Mouse (Mus musculus): ENCODE measurements at regions not wholly inside any gene's neighbourhood (a gene's known extent, or its start where the extent isn't known, plus 50 kb on each side); places are given as distances from the start of the nearest gene placed in this dataset.

GRCm38 (mm10) chr12:106764516-106764915 lies 723.9 kb upstream of the 3110018I06Rik start:
- TF ChIP-seq GABPA (IDR thresholded peaks at IDR 0.05; ENCODE audit: low read depth, low read length) (no peak), HCFC1 (IDR thresholded peaks at IDR 0.05; ENCODE audit: low read depth, low read length) (no peak), POLR2A (IDR thresholded peaks at IDR 0.05; ENCODE audit: control insufficient read depth in 1 of 2, insufficient read depth in 1 of 2, low read depth in 1 of 2, low read length in 2 of 2, poor library complexity in 1 of 2) (no peak), ELF1 (IDR thresholded peaks at IDR 0.05; ENCODE audit: low read depth, low read length) (no peak), ZC3H11A (IDR thresholded peaks at IDR 0.05; ENCODE audit: low read depth, low read length) (no peak)
- H3K9me3 ChIP-seq (replicated peaks; ENCODE audit: insufficient read depth, low read length), result no peaks in the 10 kb centered on the region

GRCm38 (mm10) chr12:106773536-106773935 lies 714.9 kb upstream of the 3110018I06Rik start:
- H3K9me3 ChIP-seq (replicated peaks; ENCODE audit: insufficient read depth, low read length), result no peaks in the 10 kb centered on the region

More at GRCm38 (mm10) chr12:106764516-106764915, 723.9 kb upstream of the 3110018I06Rik start:
- Histone ChIP-seq H3K4me1 (ENCODE audit: control insufficient read depth in 1 of 2, insufficient read depth in 2 of 2, low read length in 2 of 2) (no peaks in the 10 kb centered on the region), H3K9ac (ENCODE audit: control insufficient read depth, low read depth, low read length, poor library complexity, severe bottlenecking) (no peak overlapping the region), H3K79me2 (ENCODE audit: control insufficient read depth, insufficient read depth, low read length, poor library complexity) (no peaks in the 10 kb centered on the region), H3K27ac (ENCODE audit: control insufficient read depth, low read depth, low read length) (no peak overlapping the region), H3K36me3 (ENCODE audit: control insufficient read depth in 1 of 2, insufficient read depth in 2 of 2, low read length in 2 of 2) (no peaks in the 10 kb centered on the region), H3K4me3 (ENCODE audit: control insufficient read depth in 1 of 2, insufficient read depth in 1 of 2, low read depth in 2 of 2, low read length in 2 of 2) (no peak overlapping the region), H3K27me3 (ENCODE audit: control insufficient read depth in 1 of 2, insufficient read depth in 2 of 2, low read length in 2 of 2) (no peaks in the 10 kb centered on the region)
- DNase-seq (ENCODE audit: low read depth, low spot score), result no peak

GRCm38 (mm10) chr12:106796596-106796995 lies 691.8 kb upstream of the 3110018I06Rik start:
- Histone ChIP-seq H3K9me3 (replicated peaks; ENCODE audit: insufficient read depth, low read length) (no peaks in the 10 kb centered on the region), H3K4me1 (ENCODE audit: control insufficient read depth in 1 of 2, insufficient read depth in 2 of 2, low read length in 2 of 2) (no peaks in the 10 kb centered on the region)
- TF ChIP-seq ZKSCAN1 (IDR thresholded peaks at IDR 0.05; ENCODE audit: low read depth, low read length) (no peak), MYB (IDR thresholded peaks at IDR 0.05; ENCODE audit: low read depth, low read length) (no peak), TBP (IDR thresholded peaks at IDR 0.05; ENCODE audit: low read depth, low read length) (no peak), ZNF384 (IDR thresholded peaks at IDR 0.05; ENCODE audit: low read depth, low read length) (no peak), MXI1 (IDR thresholded peaks at IDR 0.05; ENCODE audit: low read depth, low read length) (no peak), CHD1 (IDR thresholded peaks at IDR 0.05; ENCODE audit: low read depth, low read length) (no peak), RCOR1 (IDR thresholded peaks at IDR 0.05; ENCODE audit: low read depth, low read length) (no peak), USF2 (IDR thresholded peaks at IDR 0.05; ENCODE audit: borderline replicate concordance in 1 of 2, insufficient read depth in 1 of 2, low read depth in 1 of 2, low read length in 2 of 2) (no peak), JUND (IDR thresholded peaks at IDR 0.05; ENCODE audit: low read depth, low read length) (no peak), POLR2AphosphoS2 (IDR thresholded peaks at IDR 0.05; ENCODE audit: low read length) (no peak), HCFC1 (IDR thresholded peaks at IDR 0.05; ENCODE audit: low read depth, low read length) (no peak), USF1 (IDR thresholded peaks at IDR 0.05; ENCODE audit: low read depth, low read length) (no peak), TCF12 (IDR thresholded peaks at IDR 0.05; ENCODE audit: low read depth, low read length) (no peak), ZMIZ1 (IDR thresholded peaks at IDR 0.05; ENCODE audit: low read depth, low read length) (no peak)

More at GRCm38 (mm10) chr12:106773536-106773935, 714.9 kb upstream of the 3110018I06Rik start:
- Histone ChIP-seq H3K27ac (ENCODE audit: control insufficient read depth, low read depth, low read length) (no peak overlapping the region), H3K4me1 (ENCODE audit: control insufficient read depth in 1 of 2, insufficient read depth in 2 of 2, low read length in 2 of 2) (no peaks in the 10 kb centered on the region), H3K27me3 (ENCODE audit: control insufficient read depth in 1 of 2, insufficient read depth in 2 of 2, low read length in 2 of 2) (no peaks in the 10 kb centered on the region), H3K4me3 (ENCODE audit: control insufficient read depth in 1 of 2, insufficient read depth in 1 of 2, low read depth in 2 of 2, low read length in 2 of 2) (no peak overlapping the region), H3K79me2 (ENCODE audit: control insufficient read depth, insufficient read depth, low read length, poor library complexity) (no peaks in the 10 kb centered on the region), H3K9ac (ENCODE audit: control insufficient read depth, low read depth, low read length, poor library complexity, severe bottlenecking) (no peak overlapping the region), H3K36me3 (ENCODE audit: control insufficient read depth in 1 of 2, insufficient read depth in 2 of 2, low read length in 2 of 2) (no peaks in the 10 kb centered on the region)
- DNase-seq (ENCODE audit: low read depth, low spot score), result no peak
- TF ChIP-seq EP300 (IDR thresholded peaks at IDR 0.05; ENCODE audit: low read depth in 1 of 2, low read length in 2 of 2) (no peak), JUND (IDR thresholded peaks at IDR 0.05; ENCODE audit: low read depth, low read length) (no peak), SIN3A (IDR thresholded peaks at IDR 0.05; ENCODE audit: low read length) (no peak), MEF2A (IDR thresholded peaks at IDR 0.05; ENCODE audit: extremely low read depth, insufficient replicate concordance, low read depth, low read length, poor library complexity, severe bottlenecking) (no peak), MYB (IDR thresholded peaks at IDR 0.05; ENCODE audit: low read depth, low read length) (no peak), CHD1 (IDR thresholded peaks at IDR 0.05; ENCODE audit: low read depth, low read length) (no peak), MAZ (IDR thresholded peaks at IDR 0.05; ENCODE audit: low read depth, low read length) (no peak), GABPA (IDR thresholded peaks at IDR 0.05; ENCODE audit: low read depth, low read length) (no peak), RCOR1 (IDR thresholded peaks at IDR 0.05; ENCODE audit: low read depth, low read length) (no peak), KAT2A (conservative IDR thresholded peaks at IDR 0.05; ENCODE audit: low read depth, low read length) (no peak), ZMIZ1 (IDR thresholded peaks at IDR 0.05; ENCODE audit: low read depth, low read length) (no peak), CTCF (IDR thresholded peaks at IDR 0.05 in 2 of 3, conservative IDR thresholded peaks at IDR 0.05 in 1 of 3; ENCODE audit: control insufficient read depth in 1 of 3, insufficient read depth in 1 of 3, low read depth in 2 of 3, low read length in 3 of 3, poor library complexity in 1 of 3, severe bottlenecking in 1 of 3) (no peak), MAFK (IDR thresholded peaks at IDR 0.05; ENCODE audit: borderline replicate concordance, low read depth, low read length) (no peak), POLR2AphosphoS2 (IDR thresholded peaks at IDR 0.05; ENCODE audit: low read length) (no peak), UBTF (IDR thresholded peaks at IDR 0.05; ENCODE audit: borderline replicate concordance, insufficient read depth, low read depth, low read length) (no peak)

More at GRCm38 (mm10) chr12:106796596-106796995, 691.8 kb upstream of the 3110018I06Rik start:
- Histone ChIP-seq H3K4me3 (ENCODE audit: control insufficient read depth in 1 of 2, insufficient read depth in 1 of 2, low read depth in 2 of 2, low read length in 2 of 2) (no peak overlapping the region), H3K79me2 (ENCODE audit: control insufficient read depth, insufficient read depth, low read length, poor library complexity) (no peaks in the 10 kb centered on the region), H3K36me3 (ENCODE audit: control insufficient read depth in 1 of 2, insufficient read depth in 2 of 2, low read length in 2 of 2) (no peaks in the 10 kb centered on the region), H3K27me3 (ENCODE audit: control insufficient read depth in 1 of 2, insufficient read depth in 2 of 2, low read length in 2 of 2) (no peaks in the 10 kb centered on the region; a peak in 1 of 4 replicates), H3K27ac (ENCODE audit: control insufficient read depth, low read depth, low read length) (no peak overlapping the region), H3K9ac (ENCODE audit: control insufficient read depth, low read depth, low read length, poor library complexity, severe bottlenecking) (no peak overlapping the region)
- DNase-seq (ENCODE audit: low read depth, low spot score), result no peak
